Mouse (Mus musculus): Measurements from ENCODE around the gene Phc2. TPM values are rescaled to one million over a fixed set of nuclear protein-coding genes. Genes with fewer than 3 reads are reported as not detected.
A peak's percentile ranks its signal among the peaks of the same experiment; 100 is the strongest.

Phc2 gene
- polyA plus RNA-seq, 1 experiment from 2014 or later: 61.5 TPM

- peak overlapping the region; percentile 77 for H3K27ac ChIP-seq (replicated peaks)
- H3K4me1 ChIP-seq: peaks cover 13% of the 10 kb centered on the region
- no peaks in the 10 kb centered on the region for H3K36me3 ChIP-seq
- H3K27me3 ChIP-seq: no peaks in the 10 kb centered on the region
- ATAC-seq (ENCODE audit: insufficient number of reproducible peaks, low FRiP score, low TSS enrichment, low read depth): peak; percentile 73
- H3K9ac ChIP-seq: no peak overlapping the region
- H3K9me3 ChIP-seq (replicated peaks): no peaks in the 10 kb centered on the region
- H3K4me3 ChIP-seq (replicated peaks): no peak overlapping the region
- peak overlapping the region; percentile 15; the same call in 1 of the 2 replicates for H3K4me2 ChIP-seq (replicated peaks)
- 18% methylated on average over 11 of the region's 11 CpGs for WGBS
These were observed 16.2 kb downstream of the Phc2 start for GRCm38 (mm10) chr4:128670566-128671191.

- H3K4me2 ChIP-seq (replicated peaks): no peak overlapping the region
- H3K27me3 ChIP-seq: no peaks in the 10 kb centered on the region
- H3K9ac ChIP-seq: no peak overlapping the region
- peaks cover 10% of the 10 kb centered on the region for H3K4me1 ChIP-seq
- 90% methylated on average over 4 of the region's 4 CpGs for WGBS
- no peak for ATAC-seq (ENCODE audit: insufficient number of reproducible peaks, low FRiP score, low TSS enrichment, low read depth)
- H3K36me3 ChIP-seq: no peaks in the 10 kb centered on the region
- H3K4me3 ChIP-seq (replicated peaks): no peak overlapping the region
- no peak overlapping the region for H3K27ac ChIP-seq (replicated peaks)
- H3K9me3 ChIP-seq (replicated peaks): no peaks in the 10 kb centered on the region
These were observed 18.0 kb downstream of the Phc2 start for GRCm38 (mm10) chr4:128672494-128672893.

GRCm38 (mm10) chr4:128678564-128679217 lies 24.2 kb downstream of the Phc2 start:
- no peak for ATAC-seq (ENCODE audit: insufficient number of reproducible peaks, low FRiP score, low TSS enrichment, low read depth)
- 47% methylated on average over 13 of the region's 13 CpGs for WGBS
- H3K9ac ChIP-seq: no peak overlapping the region

GRCm38 (mm10) chr4:128681126-128681525 lies 26.6 kb downstream of the Phc2 start:
- peaks cover 9% of the 10 kb centered on the region; the same call in 1 of the 2 replicates for H3K4me1 ChIP-seq
- WGBS: 49% methylated on average over 8 of the region's 8 CpGs
- H3K9ac ChIP-seq: no peak overlapping the region
- H3K36me3 ChIP-seq: no peaks in the 10 kb centered on the region
- H3K4me2 ChIP-seq (replicated peaks): no peak overlapping the region
- no peaks in the 10 kb centered on the region for H3K9me3 ChIP-seq (replicated peaks)
- no peaks in the 10 kb centered on the region for H3K27me3 ChIP-seq
- H3K27ac ChIP-seq (replicated peaks): no peak overlapping the region
- no peak for ATAC-seq (ENCODE audit: insufficient number of reproducible peaks, low FRiP score, low TSS enrichment, low read depth)
- no peak overlapping the region for H3K4me3 ChIP-seq (replicated peaks)

More at GRCm38 (mm10) chr4:128678564-128679217, 24.2 kb downstream of the Phc2 start:
- H3K9me3 ChIP-seq (replicated peaks): no peaks in the 10 kb centered on the region
- H3K4me1 ChIP-seq: peaks cover 9% of the 10 kb centered on the region; the same call in 1 of the 2 replicates
- no peak overlapping the region for H3K4me3 ChIP-seq (replicated peaks)
- H3K27ac ChIP-seq (replicated peaks): no peak overlapping the region
- no peak overlapping the region for H3K4me2 ChIP-seq (replicated peaks)
- no peaks in the 10 kb centered on the region for H3K27me3 ChIP-seq
- H3K36me3 ChIP-seq: no peaks in the 10 kb centered on the region

- H3K27ac ChIP-seq (replicated peaks): no peak overlapping the region
- no peak for ATAC-seq (ENCODE audit: insufficient number of reproducible peaks, low FRiP score, low TSS enrichment, low read depth)
- no peak overlapping the region for H3K9ac ChIP-seq
- peaks cover 9% of the 10 kb centered on the region; the same call in 1 of the 2 replicates for H3K4me1 ChIP-seq
- H3K36me3 ChIP-seq: no peaks in the 10 kb centered on the region
- no peak overlapping the region for H3K4me3 ChIP-seq (replicated peaks)
- H3K4me2 ChIP-seq (replicated peaks): no peak overlapping the region
- H3K27me3 ChIP-seq: no peaks in the 10 kb centered on the region
- H3K9me3 ChIP-seq (replicated peaks): no peaks in the 10 kb centered on the region
- WGBS: 83% methylated on average over 13 of the region's 13 CpGs
These were observed 27.8 kb downstream of the Phc2 start for GRCm38 (mm10) chr4:128682281-128682680.

- WGBS: 49% methylated on average over 3 of the region's 3 CpGs
- Histone ChIP-seq H3K4me3 (replicated peaks) (no peak overlapping the region), H3K36me3 (no peaks in the 10 kb centered on the region), H3K27me3 (no peaks in the 10 kb centered on the region), H3K9me3 (replicated peaks) (no peaks in the 10 kb centered on the region), H3K27ac (replicated peaks) (no peak overlapping the region), H3K9ac (no peak overlapping the region), H3K4me2 (replicated peaks) (no peak overlapping the region), H3K4me1 (peaks cover 11% of the 10 kb centered on the region)
- no peak for ATAC-seq (ENCODE audit: insufficient number of reproducible peaks, low FRiP score, low TSS enrichment, low read depth)
These were observed 29.2 kb downstream of the Phc2 start for GRCm38 (mm10) chr4:128683706-128684105.

GRCm38 (mm10) chr4:128684108-128684507 lies 29.6 kb downstream of the Phc2 start:
- WGBS: 74% methylated on average over 11 of the region's 11 CpGs
- H3K27ac ChIP-seq (replicated peaks): no peak overlapping the region
- no peak overlapping the region for H3K4me3 ChIP-seq (replicated peaks)
- no peaks in the 10 kb centered on the region for H3K27me3 ChIP-seq
- H3K4me1 ChIP-seq: peaks cover 11% of the 10 kb centered on the region
- no peaks in the 10 kb centered on the region for H3K36me3 ChIP-seq
- no peaks in the 10 kb centered on the region for H3K9me3 ChIP-seq (replicated peaks)
- ATAC-seq (ENCODE audit: insufficient number of reproducible peaks, low FRiP score, low TSS enrichment, low read depth): no peak
- no peak overlapping the region for H3K4me2 ChIP-seq (replicated peaks)
- no peak overlapping the region for H3K9ac ChIP-seq

GRCm38 (mm10) chr4:128688513-128688913 lies 34.0 kb downstream of the Phc2 start:
- Histone ChIP-seq H3K36me3 (no peaks in the 10 kb centered on the region), H3K9ac (no peak overlapping the region), H3K4me3 (replicated peaks) (no peak overlapping the region), H3K4me1 (peaks cover 52% of the 10 kb centered on the region), H3K27me3 (no peaks in the 10 kb centered on the region), H3K27ac (replicated peaks) (no peak overlapping the region), H3K9me3 (replicated peaks) (no peaks in the 10 kb centered on the region), H3K4me2 (replicated peaks) (no peak overlapping the region)
- no peak for ATAC-seq (ENCODE audit: insufficient number of reproducible peaks, low FRiP score, low TSS enrichment, low read depth)
- 35% methylated on average over 6 of the region's 6 CpGs for WGBS

- Histone ChIP-seq H3K27ac (replicated peaks) (no peak overlapping the region), H3K36me3 (no peaks in the 10 kb centered on the region), H3K9me3 (replicated peaks) (no peaks in the 10 kb centered on the region), H3K4me2 (replicated peaks) (no peak overlapping the region), H3K27me3 (no peaks in the 10 kb centered on the region), H3K4me3 (replicated peaks) (no peak overlapping the region), H3K9ac (no peak overlapping the region), H3K4me1 (peaks cover 54% of the 10 kb centered on the region)
- WGBS: 43% methylated on average over 9 of the region's 9 CpGs
- no peak for ATAC-seq (ENCODE audit: insufficient number of reproducible peaks, low FRiP score, low TSS enrichment, low read depth)
These were observed 34.5 kb downstream of the Phc2 start for GRCm38 (mm10) chr4:128688976-128689375.

GRCm38 (mm10) chr4:128689739-128690304 lies 35.3 kb downstream of the Phc2 start:
- Histone ChIP-seq H3K9ac (no peak overlapping the region), H3K27me3 (no peaks in the 10 kb centered on the region), H3K4me3 (replicated peaks) (no peak overlapping the region), H3K36me3 (no peaks in the 10 kb centered on the region), H3K4me2 (replicated peaks) (no peak overlapping the region), H3K9me3 (replicated peaks) (no peaks in the 10 kb centered on the region), H3K27ac (replicated peaks) (no peak overlapping the region), H3K4me1 (peaks cover 60% of the 10 kb centered on the region)
- 48% methylated on average over 6 of the region's 6 CpGs for WGBS
- ATAC-seq (ENCODE audit: insufficient number of reproducible peaks, low FRiP score, low TSS enrichment, low read depth): no peak

GRCm38 (mm10) chr4:128691195-128691594 lies 36.7 kb downstream of the Phc2 start:
- peaks cover 71% of the 10 kb centered on the region for H3K4me1 ChIP-seq

More at GRCm38 (mm10) chr4:128691195-128691594, 36.7 kb downstream of the Phc2 start:
- H3K9me3 ChIP-seq (replicated peaks): no peaks in the 10 kb centered on the region
- WGBS: 69% methylated on average over 4 of the region's 4 CpGs
- H3K4me3 ChIP-seq (replicated peaks): no peak overlapping the region
- H3K4me2 ChIP-seq (replicated peaks): no peak overlapping the region
- H3K27ac ChIP-seq (replicated peaks): 0 out of 2 replicates have a peak overlapping the region, but pooled peaks have one; percentile 18
- H3K27me3 ChIP-seq: no peaks in the 10 kb centered on the region
- ATAC-seq (ENCODE audit: insufficient number of reproducible peaks, low FRiP score, low TSS enrichment, low read depth): no peak
- no peak overlapping the region for H3K9ac ChIP-seq
- H3K36me3 ChIP-seq: no peaks in the 10 kb centered on the region
